Mouse (Mus musculus): ENCODE data around the gene Svep1.

DNA sequence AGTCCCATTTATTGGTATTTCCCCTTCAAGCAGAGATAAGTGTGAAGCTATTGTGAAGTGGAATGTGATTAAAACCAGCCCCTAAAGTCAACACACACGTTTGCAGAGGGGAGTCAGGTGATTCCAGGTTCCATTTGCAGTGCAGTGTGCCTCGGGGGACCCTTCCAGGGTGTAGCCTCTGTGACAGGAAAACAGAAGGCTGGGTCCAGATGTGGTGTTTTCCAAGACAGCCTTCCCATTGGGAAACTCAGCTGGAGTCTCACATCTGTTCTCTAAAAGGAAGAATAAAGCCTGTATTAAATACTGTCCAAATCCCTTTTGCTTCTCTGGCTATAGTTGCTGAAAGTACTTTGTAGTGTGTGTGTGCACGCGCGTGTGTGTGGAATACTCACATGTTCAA, 152.2 kb downstream of the Svep1 start:
- TF ChIP-seq POLR2A (IDR thresholded peaks at IDR 0.05; ENCODE audit: insufficient read depth, low read depth, low read length), result no peak
- TF ChIP-seq CTCF (IDR thresholded peaks at IDR 0.05), result no peak
- TF ChIP-seq EP300 (IDR thresholded peaks at IDR 0.05; ENCODE audit: insufficient read depth, low read depth, low read length), result no peak

Data from heart, adult 2 months (tissue).